Mouse (Mus musculus): ENCODE measurements at regions not wholly inside any gene's neighbourhood (a gene's known extent, or its start where the extent isn't known, plus 50 kb on each side); places are given as distances from the start of the nearest gene placed in this dataset.

- no peak for TF ChIP-seq CTCF (conservative IDR thresholded peaks at IDR 0.05; ENCODE audit: insufficient read depth, insufficient read length, low read depth, low read length)
- TF ChIP-seq POLR2A (IDR thresholded peaks at IDR 0.05; ENCODE audit: low read depth, low read length), result no peak
Measured at GRCm38 (mm10) chr16:86340311-86340710, 438.7 kb upstream of the Adamts5 start.

All from kidney, adult 2 months (tissue).